Mouse (Mus musculus) retina, embryonic 14.5 days (tissue): ENCODE measurements at regions not wholly inside any gene's neighbourhood (a gene's known extent, or its start where the extent isn't known, plus 50 kb on each side); places are given as distances from the start of the nearest gene placed in this dataset.
A peak's percentile ranks its signal among the peaks of the same experiment; 100 is the strongest.
"Not testable (repeated sequence)": the region's sequence is repeated elsewhere in the genome, so short reads cannot be mapped to it uniquely, and the experiment has no call there.

Experiments
- DNase-seq: peaks from one replicate; pipeline ENCODE4 v3.0.0-alpha.2; 2015; ENCODE audit warnings: low spot score

- DNase-seq: no peak
Observed at GRCm38 (mm10) chr6:14632837-14633236, 122.2 kb downstream of the Ppp1r3a start.

- no peak for DNase-seq
Observed at GRCm38 (mm10) chr6:14631719-14632445, 123.2 kb downstream of the Ppp1r3a start.

DNA sequence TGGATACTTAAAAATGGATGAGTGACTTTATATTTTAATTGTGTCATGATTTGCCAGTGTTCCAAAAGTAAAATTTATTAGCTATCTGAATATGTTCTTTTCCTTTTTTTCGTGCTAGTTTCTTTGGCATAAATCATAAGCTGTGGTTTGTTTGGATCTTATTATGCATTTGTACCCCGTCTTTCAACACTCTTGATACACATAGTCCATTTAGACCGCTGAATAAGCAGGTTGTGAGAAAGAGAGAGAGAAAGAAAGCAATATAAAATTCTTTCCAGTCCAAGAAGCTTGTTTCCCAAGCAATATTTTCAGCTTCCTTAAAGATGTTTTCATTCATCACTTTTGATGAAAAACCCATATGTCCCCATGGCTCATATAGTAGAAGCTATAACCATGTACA lies 138.4 kb downstream of the Ppp1r3a start:
- DNase-seq: no peak

DNA sequence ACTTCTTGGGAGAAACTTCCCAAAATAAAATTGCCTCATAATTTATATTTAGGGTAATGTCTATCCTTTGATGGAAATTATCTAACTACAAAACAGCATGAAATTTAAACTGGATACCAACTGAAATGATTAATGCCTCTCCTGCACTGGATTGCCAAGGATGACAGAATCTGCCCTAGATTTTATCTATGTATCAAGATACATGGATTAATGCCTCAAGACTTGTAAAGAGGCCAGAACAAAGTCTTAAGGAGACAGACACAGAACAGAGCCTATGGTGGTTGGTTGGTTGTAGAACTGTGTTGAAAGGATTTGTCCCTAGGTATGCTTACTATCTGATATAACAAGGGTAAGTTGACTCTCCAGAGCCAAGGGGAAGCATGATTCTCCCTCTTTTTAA lies 147.0 kb downstream of the Ppp1r3a start:
- DNase-seq: no peak

DNA sequence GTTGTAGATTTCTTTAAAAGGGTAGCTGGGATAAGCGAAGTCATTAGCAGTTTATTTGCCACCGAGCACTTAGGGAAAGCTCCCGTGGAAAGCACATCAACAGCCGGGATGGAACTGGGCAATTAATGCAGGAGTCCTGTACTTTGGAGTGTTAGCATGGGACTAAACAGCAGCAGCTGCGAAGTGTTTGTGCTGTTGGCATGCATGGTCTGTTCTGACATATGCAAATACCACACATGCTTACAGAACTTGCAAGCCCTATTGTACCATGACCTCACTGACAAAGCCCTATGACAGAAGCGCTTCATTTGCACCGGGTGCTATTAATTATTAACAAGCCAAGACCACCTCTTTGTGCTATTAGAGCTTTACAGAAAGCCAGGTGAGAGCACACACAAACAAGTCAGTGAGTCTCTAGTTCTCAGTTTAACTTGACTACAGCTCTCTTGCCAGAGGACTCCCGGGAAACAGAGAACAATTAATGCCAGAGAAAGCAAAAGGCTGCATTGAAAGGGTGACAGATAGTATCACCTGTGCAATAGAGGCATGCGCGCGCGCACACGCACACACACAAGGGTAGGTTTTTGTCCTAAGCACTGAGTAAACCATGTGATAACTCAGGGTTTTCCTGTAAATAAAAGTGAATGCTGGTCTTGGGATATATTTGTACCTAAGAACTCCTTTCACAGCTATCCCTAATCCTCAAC lies 154.4 kb downstream of the Ppp1r3a start:
- DNase-seq: peak; percentile 15

DNA sequence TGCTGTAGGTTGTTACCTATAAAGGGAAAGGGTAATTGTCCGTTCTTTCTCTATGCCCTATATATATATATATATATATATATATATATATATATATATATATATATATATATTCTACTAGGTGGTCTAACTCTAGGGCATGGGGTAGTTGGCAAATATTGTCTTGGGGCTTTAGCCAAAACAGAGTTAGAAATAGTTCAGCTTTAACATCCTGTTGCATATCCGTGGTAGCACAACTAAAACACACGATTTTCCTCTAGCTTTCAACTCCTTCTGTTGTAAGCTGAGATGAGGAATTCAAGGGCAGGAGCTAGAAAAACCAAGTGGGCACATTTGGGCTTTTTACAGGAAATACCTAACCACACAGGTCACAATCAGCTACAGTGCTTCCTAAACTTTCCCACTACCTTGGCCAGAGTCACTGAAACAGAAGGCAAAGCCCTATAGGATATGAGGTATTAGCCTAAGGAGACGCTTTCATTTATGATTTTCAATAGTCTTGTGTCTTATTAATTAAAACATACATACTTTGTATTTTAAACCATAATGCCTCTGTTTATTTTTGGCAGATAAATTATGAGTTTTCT lies 158.1 kb downstream of the Ppp1r3a start:
- no peak for DNase-seq

GRCm38 (mm10) chr6:14585827-14586226 lies 169.2 kb downstream of the Ppp1r3a start:
- peak; percentile 72 for DNase-seq

DNA sequence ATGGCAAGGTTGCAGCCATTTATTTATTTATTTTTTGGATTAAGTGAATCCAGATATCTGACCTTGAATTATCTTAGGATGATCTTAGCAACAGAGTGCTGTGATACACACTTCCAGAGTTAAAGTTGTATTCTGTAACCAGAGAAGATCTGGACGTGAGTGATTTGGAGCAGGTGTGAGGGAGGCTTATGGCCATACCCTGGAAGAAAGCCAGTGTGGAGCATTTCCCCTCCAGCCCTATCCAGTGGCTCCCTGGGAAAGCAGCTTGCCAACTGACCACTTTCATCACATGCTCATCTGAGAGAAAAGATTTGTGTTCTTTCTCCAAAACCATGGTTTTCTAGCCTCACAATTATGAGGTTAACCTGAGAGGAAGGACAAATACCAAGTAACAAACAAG lies 171.2 kb downstream of the Ppp1r3a start:
- DNase-seq: no peak

- DNase-seq: no peak
Observed at GRCm38 (mm10) chr6:14574607-14575006, 180.5 kb downstream of the Ppp1r3a start.

DNA sequence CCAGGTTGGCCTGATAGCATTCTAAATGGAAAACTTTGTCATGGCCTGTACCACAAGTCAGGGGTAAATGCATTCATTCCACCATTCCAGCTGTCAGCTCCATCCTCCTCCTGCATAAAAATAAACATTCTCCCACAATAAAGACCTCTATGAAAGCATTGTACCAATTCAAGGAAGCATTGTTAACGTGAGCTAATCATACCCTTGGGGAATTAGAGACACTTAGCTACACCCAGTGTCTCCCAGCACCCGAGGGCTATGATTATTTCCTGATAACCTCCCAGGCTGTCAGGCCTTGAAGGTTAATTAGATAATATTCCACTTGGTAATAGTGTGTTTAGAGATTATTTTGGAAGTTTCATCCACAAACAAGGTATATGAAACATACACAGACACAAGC lies 182.1 kb downstream of the Ppp1r3a start:
- peak; percentile 53 for DNase-seq

GRCm38 (mm10) chr6:14540333-14540732 lies 214.7 kb downstream of the Ppp1r3a start:
- no peak for DNase-seq

- no peak for DNase-seq
Observed at GRCm38 (mm10) chr6:14529096-14529495, 226.0 kb downstream of the Ppp1r3a start.

DNA sequence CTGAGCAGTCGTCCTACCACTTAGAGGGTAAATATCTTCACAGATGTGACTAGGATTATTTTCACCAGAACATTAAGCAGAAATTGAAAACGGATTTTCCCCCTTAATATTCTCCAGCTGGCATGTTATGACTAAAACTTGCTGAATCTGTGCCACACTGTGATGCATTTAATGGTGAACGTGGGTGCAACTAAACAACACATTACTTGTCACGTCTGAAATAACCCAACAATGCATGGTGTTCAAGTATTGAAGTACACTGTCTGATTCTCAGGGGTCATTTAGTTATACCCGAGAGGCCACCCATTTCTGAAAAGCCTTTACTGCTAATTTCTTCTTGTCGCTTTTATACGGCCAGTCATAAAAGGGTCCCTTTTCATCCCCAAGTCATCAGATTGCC lies 226.5 kb downstream of the Ppp1r3a start:
- DNase-seq: no peak

GRCm38 (mm10) chr6:14522742-14523141 lies 232.3 kb downstream of the Ppp1r3a start:
- peak; percentile 63 for DNase-seq

DNA sequence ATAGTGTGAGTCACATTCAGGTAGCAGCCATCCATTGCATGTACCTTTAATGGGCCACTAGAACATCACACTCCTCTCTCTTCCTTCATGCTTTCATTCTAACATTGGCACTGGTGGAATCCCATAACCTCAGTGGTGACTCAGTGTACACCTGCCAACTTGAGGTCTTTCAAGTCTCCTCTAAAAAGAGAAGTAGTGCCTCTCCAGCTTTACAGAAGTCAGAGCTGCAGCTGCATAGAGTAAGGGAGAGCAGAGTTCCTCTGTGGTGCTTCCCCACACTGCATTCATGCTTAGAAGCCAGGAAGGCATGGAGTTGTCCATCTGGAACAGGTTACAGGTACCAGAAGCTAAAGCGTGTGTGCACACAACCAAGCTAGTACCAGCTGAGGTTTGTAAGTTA lies 233.8 kb downstream of the Ppp1r3a start:
- DNase-seq: no peak

DNA sequence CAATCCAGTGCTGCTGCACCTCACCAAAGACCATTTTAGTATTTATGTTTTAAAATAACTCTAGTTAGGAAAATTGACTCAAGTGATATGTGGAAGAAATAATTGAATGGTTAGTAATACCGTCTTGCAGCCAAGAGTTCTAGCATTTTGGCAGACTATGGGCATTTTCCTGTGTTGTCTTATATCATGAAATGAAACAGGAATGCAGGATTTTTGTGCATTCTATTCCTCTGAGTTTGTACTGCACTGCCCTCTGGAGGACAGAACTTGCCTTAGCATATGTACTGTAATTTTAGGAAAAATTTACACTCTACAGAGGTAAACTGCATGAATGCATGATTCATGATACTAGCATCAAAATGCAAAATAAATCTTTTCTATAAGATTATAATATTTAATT lies 250.9 kb downstream of the Ppp1r3a start:
- peak; percentile 83 for DNase-seq

- DNase-seq: no peak
Observed at GRCm38 (mm10) chr6:14500663-14501062, 254.4 kb downstream of the Ppp1r3a start.

DNA sequence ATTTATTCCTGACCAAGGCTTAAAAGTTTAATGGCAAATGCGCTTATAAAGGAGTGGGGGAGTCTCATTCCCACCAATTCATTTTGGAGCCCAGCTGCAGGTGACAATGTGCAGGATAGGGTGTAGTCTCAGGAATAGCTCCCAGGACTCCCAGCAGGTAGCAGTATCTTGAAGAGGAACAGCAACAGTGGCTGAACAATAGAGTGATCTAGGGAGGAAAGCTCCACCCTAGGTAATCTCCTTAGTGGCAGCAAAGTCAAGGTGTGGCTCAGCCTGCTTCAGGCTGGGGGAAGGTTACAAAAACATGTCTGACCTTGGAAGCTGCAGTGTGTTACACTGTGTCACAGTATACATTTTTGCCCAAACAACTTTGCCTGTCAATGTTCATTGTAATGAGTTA lies 255.2 kb downstream of the Ppp1r3a start:
- DNase-seq: not testable (repeated sequence)

DNA sequence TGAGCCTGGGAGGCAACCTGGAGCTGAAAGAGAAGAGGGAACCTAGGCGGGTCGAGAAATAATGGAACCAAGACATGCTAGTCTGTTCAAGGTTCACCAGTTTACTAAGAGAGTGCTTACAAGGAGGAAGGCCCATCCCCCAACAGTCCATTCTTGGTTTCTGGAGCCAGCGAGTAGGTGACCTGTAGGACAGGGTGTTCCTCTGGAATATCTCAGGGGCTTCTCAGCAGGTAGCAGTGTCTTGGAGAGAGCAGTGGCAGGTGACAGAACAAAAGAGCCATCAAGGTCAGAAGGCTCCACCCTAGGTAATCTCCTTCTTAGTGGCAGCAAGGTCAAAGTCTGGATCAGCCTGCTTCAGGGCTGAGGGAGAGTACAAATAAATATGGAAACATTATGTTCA lies 268.4 kb downstream of the Ppp1r3a start:
- DNase-seq: not testable (repeated sequence)

- DNase-seq: no peak
Observed at GRCm38 (mm10) chr6:14456394-14456793, 298.7 kb downstream of the Ppp1r3a start.

- not testable (repeated sequence) for DNase-seq
Observed at GRCm38 (mm10) chr6:14453321-14453720, 301.8 kb downstream of the Ppp1r3a start.

GRCm38 (mm10) chr6:14431751-14432150 lies 323.3 kb downstream of the Ppp1r3a start:
- no peak for DNase-seq

GRCm38 (mm10) chr6:14409772-14410171 lies 345.3 kb downstream of the Ppp1r3a start:
- DNase-seq: peak; percentile 22
